Mouse (Mus musculus) CD4-positive, CD25-positive, alpha-beta regulatory T cell, adult 9 weeks (primary cell): Measurements from ENCODE around the gene Ypel1. TPM values are rescaled to one million over a fixed set of nuclear protein-coding genes. Genes with fewer than 3 reads are reported as not detected.

Experiments
- polyA plus RNA-seq: library from polyadenylated mRNA; unstranded; fragments of 100-300 nt; shearing (Covaris generic); gene quantifications from one replicate; pipeline ENCODE4 v1.2.1, GENCODE M21; 2017

Gene Ypel1
- 4.0 TPM for polyA plus RNA-seq

GRCm38 (mm10) chr16:17069511-17070443 is at the start of gene Ypel1:
Gene Ypel1, plus strand, starts transcription at chr16:17069696.

GRCm38 (mm10) chr16:17110771-17111743 is 41.6 kb downstream of the Ypel1 start, which contains the start of gene Ppil2:
Gene Ppil2, minus strand, starts transcription at chr16:17111257.

GRCm38 (mm10) chr16:17124871-17125520 is 55.5 kb downstream of the Ypel1 start, which contains the start of gene 2610318N02Rik:
Gene 2610318N02Rik, minus strand, starts transcription at chr16:17125167.

GRCm38 (mm10) chr16:17132089-17132905 is 62.8 kb downstream of the Ypel1 start, which contains the start of gene Sdf2l1:
Gene Sdf2l1, minus strand, starts transcription at chr16:17132383.

Other genes starting within 250 kb of the Ypel1 start
- gene Spag6l, start 240.2 kb upstream of the Ypel1 start, polyA plus RNA-seq, result 0.29 TPM
- gene Igll1, start 205.7 kb upstream of the Ypel1 start, polyA plus RNA-seq, result not detected
- gene Top3b, start 199.0 kb upstream of the Ypel1 start, polyA plus RNA-seq, result 122 TPM
- 2.6 TPM for gene Vpreb1, start 198.9 kb upstream of the Ypel1 start, polyA plus RNA-seq
- gene Ppm1f, start 173.2 kb upstream of the Ypel1 start, polyA plus RNA-seq, result 31.3 TPM
- gene Mapk1, start 86.3 kb upstream of the Ypel1 start, polyA plus RNA-seq, result 28.7 TPM
- gene Ppil2, start 41.6 kb downstream of the Ypel1 start, polyA plus RNA-seq, result 261 TPM
- 6.1 TPM for gene 2610318N02Rik, start 55.5 kb downstream of the Ypel1 start, polyA plus RNA-seq
- 21.2 TPM for gene Sdf2l1, start 62.7 kb downstream of the Ypel1 start, polyA plus RNA-seq
- 4.6 TPM for gene Ydjc, start 74.9 kb downstream of the Ypel1 start, polyA plus RNA-seq
- gene Ccdc116, start 77.5 kb downstream of the Ypel1 start, polyA plus RNA-seq, result 1.8 TPM
- 322 TPM for gene Ube2l3, start 133.0 kb downstream of the Ypel1 start, polyA plus RNA-seq
- not detected for gene Rimbp3, start 138.9 kb downstream of the Ypel1 start, polyA plus RNA-seq
- gene Hic2, start 163.9 kb downstream of the Ypel1 start, polyA plus RNA-seq, result 1.3 TPM
- 86.0 TPM for gene Tmem191c, start 206.4 kb downstream of the Ypel1 start, polyA plus RNA-seq